In genomic region chr15:81784762-81785161, GRCm38 (mm10) we compare ENCODE assay signal across 11 mouse cellular contexts. TPM values are rescaled to one million over a fixed set of nuclear protein-coding genes. Genes with fewer than 3 reads are reported as not detected.
DNase-seq lines count a peak whose midpoint lies in the region; ATAC-seq and TF ChIP-seq lines count a peak whose summit lies in the region.
"Had no signal": no experiment of that assay in that cellular context is flagged by ENCODE, and none has a peak within 500 bp of the region (broad histone marks: within the 10 kb centered on the region; RNA-seq: fewer than 3 reads in every experiment).

No protein-coding gene starts in this region.

- no peak for ATAC-seq in intestine, embryonic 14.5 days (replicated peaks; ENCODE audit: low FRiP score, low TSS enrichment, low read depth)
- ATAC-seq in intestine, embryonic 16.5 days = no peak
- peak; percentile 16; the same call in 1 of the 2 replicates for ATAC-seq in kidney, postnatal 0 days (replicated peaks; ENCODE audit: low FRiP score, low read depth)

- H3K9ac ChIP-seq in intestine, embryonic 14.5 days (ENCODE audit: low read length) = no peak overlapping the region
- no peak overlapping the region for H3K9ac ChIP-seq in intestine, embryonic 16.5 days (ENCODE audit: low read depth, low read length)
- H3K9ac ChIP-seq in kidney, postnatal 0 days (ENCODE audit: low read depth, low read length) = no peak overlapping the region
- H3K9ac ChIP-seq: liver, embryonic 13.5 days; neural tube, embryonic 12.5 days had no signal

- H3K27me3 ChIP-seq in intestine, embryonic 14.5 days (replicated peaks; ENCODE audit: control insufficient read depth, insufficient read depth, low read length) = no peaks in the 10 kb centered on the region
- H3K27me3 ChIP-seq in intestine, embryonic 16.5 days (replicated peaks; ENCODE audit: control insufficient read depth, insufficient read depth, low read length) = no peaks in the 10 kb centered on the region
- H3K27me3 ChIP-seq in C2C12 (ENCODE audit: control insufficient read depth, insufficient read depth, insufficient read length) = no peaks in the 10 kb centered on the region
- no peaks in the 10 kb centered on the region for H3K27me3 ChIP-seq in kidney, postnatal 0 days (ENCODE audit: insufficient read depth, low read length)
- H3K27me3 ChIP-seq: liver, embryonic 13.5 days; neural tube, embryonic 12.5 days had no signal

- no peaks in the 10 kb centered on the region for H3K9me3 ChIP-seq in intestine, embryonic 14.5 days (ENCODE audit: control insufficient read depth, low read length)
- H3K9me3 ChIP-seq in intestine, embryonic 16.5 days (ENCODE audit: control insufficient read depth, low read length) = no peaks in the 10 kb centered on the region
- H3K9me3 ChIP-seq in kidney, postnatal 0 days (replicated peaks; ENCODE audit: low read length) = no peaks in the 10 kb centered on the region
- H3K9me3 ChIP-seq: liver, embryonic 13.5 days; neural tube, embryonic 12.5 days had no signal

- no peaks in the 10 kb centered on the region for H3K79me2 ChIP-seq in C2C12 (ENCODE audit: control insufficient read depth, insufficient read depth)

- DNase-seq in intestine, embryonic 14.5 days (ENCODE audit: low spot score) = peak; percentile 56
- DNase-seq in R1 (ENCODE audit: low read depth, low spot score) = peak; percentile 58
- peak; percentile 63 for DNase-seq in kidney, postnatal 0 days (ENCODE audit: low spot score)
- DNase-seq in urinary bladder, postnatal 14 days (ENCODE audit: low spot score) = no peak
- DNase-seq in adrenal gland, adult 2 months = no peak
- no peak for DNase-seq in ovary, postnatal 10 days (ENCODE audit: low spot score)
- DNase-seq: heart, postnatal 10 days; liver, embryonic 13.5 days had no signal

- TF ChIP-seq CTCF in C2C12 (IDR thresholded peaks at IDR 0.05; ENCODE audit: control insufficient read depth, insufficient read depth, insufficient read length) = peak; percentile 26
- peak; percentile 71 for TF ChIP-seq CTCF in kidney, postnatal 0 days (IDR thresholded peaks at IDR 0.05; ENCODE audit: low read depth)

- H3K27ac ChIP-seq in intestine, embryonic 14.5 days (ENCODE audit: low read depth) = no peak overlapping the region
- no peak overlapping the region for H3K27ac ChIP-seq in intestine, embryonic 16.5 days (ENCODE audit: low read length)
- no peak overlapping the region for H3K27ac ChIP-seq in kidney, postnatal 0 days
- H3K27ac ChIP-seq: liver, embryonic 13.5 days; neural tube, embryonic 12.5 days had no signal

- WGBS in intestine, embryonic 14.5 days = 63% methylated on average over 5 of the region's 5 CpGs
- WGBS in intestine, embryonic 16.5 days = 55% methylated on average over 5 of the region's 5 CpGs
- 32% methylated on average over 5 of the region's 5 CpGs for WGBS in kidney, postnatal 0 days

- no peak overlapping the region for H3ac ChIP-seq in C2C12 (ENCODE audit: control insufficient read depth, insufficient read length, low read depth)

- H3K36me3 ChIP-seq in intestine, embryonic 14.5 days (ENCODE audit: control insufficient read depth, insufficient read depth, low read length) = peaks cover 90% of the 10 kb centered on the region
- peaks cover 12% of the 10 kb centered on the region for H3K36me3 ChIP-seq in intestine, embryonic 16.5 days (ENCODE audit: control insufficient read depth, insufficient read depth, low read length)
- peaks cover 59% of the 10 kb centered on the region for H3K36me3 ChIP-seq in C2C12 (ENCODE audit: control insufficient read depth, insufficient read depth)
- H3K36me3 ChIP-seq in kidney, postnatal 0 days (ENCODE audit: insufficient read depth, low read length) = peaks cover 67% of the 10 kb centered on the region

- no peak overlapping the region for H3K4me2 ChIP-seq in intestine, embryonic 14.5 days (ENCODE audit: low read length)
- no peak overlapping the region for H3K4me2 ChIP-seq in intestine, embryonic 16.5 days (ENCODE audit: low read depth, low read length)
- no peak overlapping the region for H3K4me2 ChIP-seq in kidney, postnatal 0 days (ENCODE audit: low read length)
- H3K4me2 ChIP-seq: liver, embryonic 13.5 days; neural tube, embryonic 12.5 days had no signal

- H3K79me3 ChIP-seq in C2C12 (ENCODE audit: low read depth) = no peaks in the 10 kb centered on the region

- H3K4me3 ChIP-seq in intestine, embryonic 14.5 days (ENCODE audit: low read depth, low read length) = no peak overlapping the region
- no peak overlapping the region for H3K4me3 ChIP-seq in intestine, embryonic 16.5 days (ENCODE audit: low read length)
- no peak overlapping the region for H3K4me3 ChIP-seq in C2C12 (ENCODE audit: insufficient read depth, poor library complexity, severe bottlenecking)
- no peak overlapping the region for H3K4me3 ChIP-seq in kidney, postnatal 0 days (replicated peaks; ENCODE audit: low read depth, low read length)
- H3K4me3 ChIP-seq: liver, embryonic 13.5 days; neural tube, embryonic 12.5 days had no signal

- no peaks in the 10 kb centered on the region for H3K4me1 ChIP-seq in intestine, embryonic 14.5 days (replicated peaks; ENCODE audit: control insufficient read depth, insufficient read depth, low read length)
- 0 out of 2 replicates have a peak, but pooled peaks cover 3% of the 10 kb centered on the region for H3K4me1 ChIP-seq in intestine, embryonic 16.5 days (ENCODE audit: control insufficient read depth, insufficient read depth, low read length)
- H3K4me1 ChIP-seq in kidney, postnatal 0 days (replicated peaks; ENCODE audit: insufficient read depth, low read length) = no peaks in the 10 kb centered on the region
- H3K4me1 ChIP-seq: liver, embryonic 13.5 days; neural tube, embryonic 12.5 days had no signal

TF ChIP-seq in C2C12, 6 proteins besides CTCF, POLR2A, EP300 and RAD21:
- TF ChIP-seq MAX (IDR thresholded peaks at IDR 0.05) = no peak
- no peak for TF ChIP-seq MYOD1 (IDR thresholded peaks at IDR 0.05; ENCODE audit: control insufficient read depth, insufficient read length, low read depth)
- TF ChIP-seq FOSL1 (IDR thresholded peaks at IDR 0.05; ENCODE audit: insufficient read depth, low read length, poor library complexity, severe bottlenecking) = no peak
- no peak for TF ChIP-seq CEBPB (IDR thresholded peaks at IDR 0.05; ENCODE audit: low read depth)
- TF ChIP-seq USF1 (IDR thresholded peaks at IDR 0.05; ENCODE audit: low read depth) = no peak
- TF ChIP-seq MYOG (IDR thresholded peaks at IDR 0.05; ENCODE audit: control insufficient read depth, extremely low read depth, insufficient read length) = no peak

RNA-seq across cellular contexts. Expression of gene Tef, which starts 17.5 kb away (rescaled TPM):
- polyA plus RNA-seq in intestine, embryonic 14.5 days (2014; fragmentation: Nextera tagmentation; extraction: Ambion mirVana) = 17.7 and 21.0 TPM in 2 replicates
- polyA plus RNA-seq in intestine, embryonic 16.5 days (2015; fragmentation: Nextera tagmentation; extraction: Ambion mirVana) = 12.5 and 14.5 TPM in 2 replicates
- polyA plus RNA-seq in C2C12 (2012; fragmentation: generic; extraction: Trizol) = 32.6 TPM
- polyA plus RNA-seq in kidney, postnatal 0 days (2015; fragmentation: Nextera tagmentation; extraction: Ambion mirVana) = 17.9 and 19.9 TPM in 2 replicates
- total RNA-seq in adrenal gland, adult 2 months (2021) = 100 to 1,000 TPM in 1 of 2 experiments, 10 to 100 TPM in 1; 35.0 to 100 TPM
- 35.0 and 69.3 TPM in 2 replicates for polyA plus RNA-seq in adrenal gland, adult 2 months (2012; rRNA removed)

RNA-seq across cellular contexts. Expression of gene Rangap1, which starts 39.4 kb away (rescaled TPM):
- polyA plus RNA-seq in intestine, embryonic 14.5 days (2014; fragmentation: Nextera tagmentation; extraction: Ambion mirVana) = 106 and 113 TPM in 2 replicates
- polyA plus RNA-seq in intestine, embryonic 16.5 days (2015; fragmentation: Nextera tagmentation; extraction: Ambion mirVana) = 81.1 and 90.4 TPM in 2 replicates
- 233 TPM for polyA plus RNA-seq in C2C12 (2012; fragmentation: generic; extraction: Trizol)
- 33.9 and 39.7 TPM in 2 replicates for polyA plus RNA-seq in kidney, postnatal 0 days (2015; fragmentation: Nextera tagmentation; extraction: Ambion mirVana)
- total RNA-seq in adrenal gland, adult 2 months (2021) = 10 to 100 TPM; 57.1 to 73.0 TPM
- 20.8 and 24.9 TPM in 2 replicates for polyA plus RNA-seq in adrenal gland, adult 2 months (2012; rRNA removed)

RNA-seq across cellular contexts. Expression of gene Zc3h7b, which starts 39.9 kb away (rescaled TPM):
- polyA plus RNA-seq in intestine, embryonic 14.5 days (2014; fragmentation: Nextera tagmentation; extraction: Ambion mirVana) = 30.9 and 31.2 TPM in 2 replicates
- polyA plus RNA-seq in intestine, embryonic 16.5 days (2015; fragmentation: Nextera tagmentation; extraction: Ambion mirVana) = 11.7 and 12.0 TPM in 2 replicates
- 46.9 TPM for polyA plus RNA-seq in C2C12 (2012; fragmentation: generic; extraction: Trizol)
- polyA plus RNA-seq in kidney, postnatal 0 days (2015; fragmentation: Nextera tagmentation; extraction: Ambion mirVana) = 26.5 TPM in 2 replicates
- total RNA-seq in adrenal gland, adult 2 months (2021) = 10 to 100 TPM; 62.9 to 87.9 TPM
- 54.0 and 60.6 TPM in 2 replicates for polyA plus RNA-seq in adrenal gland, adult 2 months (2012; rRNA removed)

Comparison
In these comparisons a context has a peak if more than half of its experiments do, and no peak if none do; other contexts are left out.
1. DNase-seq: peak in intestine, embryonic 14.5 days (single experiment), R1 (single experiment) and kidney, postnatal 0 days (single experiment); none in urinary bladder, postnatal 14 days (single experiment), adrenal gland, adult 2 months (single experiment) and ovary, postnatal 10 days (single experiment).